Mouse (Mus musculus): ENCODE results near the gene Adtrp.

- TF ChIP-seq CTCF (IDR thresholded peaks at IDR 0.05; ENCODE audit: insufficient read depth, low read depth, low read length): no peak
- no peak for TF ChIP-seq POLR2A (IDR thresholded peaks at IDR 0.05; ENCODE audit: insufficient read depth, low read depth, low read length)
Observed at GRCm38 (mm10) chr13:41865575-41865974, 18.1 kb upstream of the Adtrp start.

Data from olfactory bulb, adult 2 months (tissue).